Mouse (Mus musculus): Measurements from ENCODE around the gene Tmem98. TPM values are rescaled to one million over a fixed set of nuclear protein-coding genes. Genes with fewer than 3 reads are reported as not detected.

The Tmem98 gene
- polyA plus RNA-seq (2012; rRNA removed; ENCODE audit: low replicate concordance), result 135 and 206 TPM in 2 replicates

GRCm38 (mm10) chr11:80809993-80810821, at the start of gene Tmem98:
Tmem98 (plus strand) TSS chr11:80810175.

DNA sequence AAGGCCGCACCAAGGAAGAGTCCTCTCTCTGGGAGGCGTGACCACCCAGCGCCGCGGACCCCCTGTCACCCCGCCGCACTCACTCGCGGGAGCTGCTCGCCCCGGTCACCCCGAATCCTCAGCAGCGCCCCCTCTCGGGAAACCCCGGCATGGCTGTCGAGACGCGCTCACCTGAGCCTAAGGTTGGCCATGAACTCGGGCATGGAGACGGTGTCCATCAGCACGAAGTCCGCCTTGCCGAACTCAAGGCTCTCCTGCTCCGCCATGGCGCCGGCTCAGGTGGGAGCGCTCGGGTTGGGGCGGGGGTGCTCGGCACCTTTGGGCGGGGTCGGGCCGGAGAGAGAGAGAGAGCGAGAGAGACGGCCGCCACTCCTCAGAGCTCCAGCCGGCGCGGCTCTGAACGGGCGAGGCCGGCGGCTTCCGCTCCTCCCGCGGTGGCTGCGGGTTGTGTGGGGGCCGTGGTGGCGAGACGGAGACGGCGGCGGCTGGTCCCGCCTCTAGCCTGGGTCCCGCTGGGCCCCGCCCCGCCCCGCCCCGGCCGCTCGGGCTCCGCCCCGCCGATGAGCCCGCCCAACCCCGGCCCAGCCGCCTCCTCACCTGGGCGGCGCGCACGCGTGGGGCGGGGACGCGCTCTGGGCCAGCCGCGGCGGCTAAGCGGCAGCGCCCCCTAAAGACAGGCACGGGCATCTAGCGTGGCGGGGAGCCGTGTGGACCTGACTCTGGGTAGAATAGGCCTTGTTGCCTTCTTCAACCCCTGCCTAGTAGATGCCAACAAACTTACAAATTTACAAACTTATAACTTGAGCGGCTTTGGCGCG, 30.2 kb upstream of the Tmem98 start, which contains the start of gene Myo1d:
Myo1d (minus strand) TSS at position 499 of the 818 bp plus-strand sequence.

DNA sequence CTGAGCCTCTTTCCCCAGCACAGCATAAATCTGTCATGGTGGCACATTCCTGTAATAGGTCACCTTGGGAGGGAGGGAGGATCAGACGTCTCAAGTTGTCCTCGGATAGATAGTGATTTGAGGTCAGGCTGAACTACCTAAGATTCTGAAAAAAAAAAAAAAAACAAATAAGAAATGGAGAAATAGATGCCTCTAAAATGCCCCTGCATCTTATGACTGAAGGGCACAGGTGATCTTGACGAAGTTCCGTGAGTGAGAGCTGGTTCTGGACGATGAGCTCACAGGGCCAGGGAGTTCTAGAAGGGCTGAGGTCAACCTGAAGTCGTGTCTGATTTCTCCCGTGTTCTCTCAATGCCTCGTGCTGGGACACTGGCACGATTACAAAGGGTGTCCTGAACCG, 48.1 kb downstream of the Tmem98 start, which contains the start of gene Spaca3:
Spaca3 (plus strand) TSS at position 301 of the 400 bp plus-strand sequence.

Other genes with a start within 250 kb of the Tmem98 start
- gene Myo1d, start 30.1 kb upstream of the Tmem98 start, polyA plus RNA-seq (2012; rRNA removed; ENCODE audit: low replicate concordance), result 93.5 and 119 TPM in 2 replicates
- not detected in 2 replicates for gene Spaca3, start 48.2 kb downstream of the Tmem98 start, polyA plus RNA-seq (2012; rRNA removed; ENCODE audit: low replicate concordance)